Mouse (Mus musculus) neutrophil, adult 5-6 weeks (primary cell): Measurements from ENCODE around the gene Dars. TPM values are rescaled to one million over a fixed set of nuclear protein-coding genes. Genes with fewer than 3 reads are reported as not detected.

Experiments used
- ATAC-seq: fragments of 151-379, 151-347 bp; 2 replicates; pipeline ENCODE4 v1.8.0; 2017; ENCODE audit warnings: mild to moderate bottlenecking, moderate TSS enrichment; ENCODE audit not compliant: insufficient number of reproducible peaks, poor library complexity, low FRiP score, severe bottlenecking; ENCODE audit errors: extremely low read depth
- total RNA-seq: library from RNA; stranded (forward); fragments of 200-1000 nt; gene quantifications from 2 replicates; pipeline ENCODE4 v1.2.3, GENCODE M21; 2017

The Dars gene
- 55.2 and 69.4 TPM in 2 replicates for total RNA-seq

DNA sequence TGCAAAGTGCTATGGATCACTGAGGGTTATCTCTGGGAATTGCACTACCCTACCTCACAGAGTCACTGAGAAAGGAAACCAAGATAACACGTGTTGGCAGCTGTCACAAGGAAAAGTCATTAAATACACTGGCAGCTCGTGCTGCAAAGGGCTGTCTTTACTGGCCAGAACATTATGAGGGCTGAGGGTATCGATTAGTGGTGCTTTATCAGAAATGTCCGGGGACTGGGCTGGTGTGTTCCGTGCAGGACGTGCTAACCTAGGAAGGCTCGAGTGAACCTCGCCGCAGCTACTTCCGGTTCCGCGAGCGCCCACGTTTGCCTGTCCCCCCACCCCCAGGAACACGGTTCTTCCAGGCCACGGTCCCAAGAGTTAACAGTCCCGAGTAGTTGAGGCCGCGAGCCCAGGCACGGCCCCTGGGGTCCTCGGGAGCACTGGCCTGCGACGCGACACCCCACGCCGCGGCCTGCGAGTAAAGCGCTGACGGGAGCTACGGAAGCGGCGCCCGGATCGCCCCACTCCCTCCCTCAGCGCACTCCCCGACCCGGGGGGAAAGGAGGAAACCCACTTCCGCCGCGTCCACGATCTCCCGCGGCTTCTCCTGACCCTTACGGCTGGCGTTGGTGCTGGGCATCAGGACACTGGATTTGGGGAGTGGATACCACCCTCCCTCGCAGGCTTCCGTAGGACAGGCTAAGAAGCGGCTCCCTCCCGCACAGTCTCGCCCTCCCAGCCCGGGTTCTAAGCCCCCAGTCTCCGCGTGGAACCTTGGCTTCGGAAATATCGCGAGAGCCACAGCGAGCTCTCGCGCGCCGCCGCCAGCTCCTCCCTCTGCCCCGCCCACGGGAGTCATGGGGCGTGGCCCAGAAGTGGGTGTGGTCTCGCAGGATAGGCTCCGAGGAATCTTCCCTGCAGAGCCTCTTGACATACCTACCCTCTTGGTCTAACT lies at the start of gene Dars:
Gene Dars, minus strand, starts transcription at position 785 of the 949 bp plus-strand sequence.
- ATAC-seq = peak; percentile 86

DNA sequence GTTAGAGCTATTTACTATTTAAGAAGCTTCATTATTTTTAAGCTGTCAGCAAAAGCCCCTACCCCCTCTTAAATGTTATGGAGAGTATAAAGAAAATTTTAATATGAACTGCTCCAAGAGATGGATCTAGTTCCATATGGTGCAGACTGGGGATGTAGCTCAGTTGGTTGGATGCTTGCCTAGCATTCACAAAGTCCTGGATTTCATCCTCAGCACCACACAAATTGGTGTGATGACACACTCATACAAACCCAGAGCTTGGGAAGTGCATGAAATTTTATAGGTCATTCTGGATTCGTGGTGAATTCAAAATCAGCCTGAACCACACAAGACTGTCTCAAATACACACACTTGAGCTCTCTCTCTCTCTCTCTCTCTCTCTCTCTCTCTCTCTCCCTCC lies 49.7 kb upstream of the Dars start:
- no peak for ATAC-seq

DNA sequence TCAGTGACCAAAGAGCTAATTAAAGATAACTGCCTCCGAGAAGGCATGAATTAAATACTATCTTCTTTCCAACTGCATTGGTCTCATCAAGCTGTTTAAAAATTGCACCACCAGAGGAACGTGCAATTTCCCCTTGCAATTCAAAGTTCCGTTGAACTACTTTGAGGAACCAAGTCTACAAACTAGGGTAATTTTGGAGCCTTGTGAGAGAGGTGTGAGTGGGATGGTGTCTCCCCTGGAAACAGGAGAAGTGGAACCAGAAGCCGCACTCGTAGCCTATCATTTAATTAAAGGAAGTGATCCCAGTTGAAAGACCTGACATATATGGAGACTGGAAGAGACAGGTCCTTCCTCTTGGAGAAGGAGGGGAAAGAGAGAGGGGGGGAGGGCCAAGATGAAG lies 46.3 kb upstream of the Dars start:
- ATAC-seq = 0 out of 2 replicates have a peak, but pooled peaks have one; percentile 36

DNA sequence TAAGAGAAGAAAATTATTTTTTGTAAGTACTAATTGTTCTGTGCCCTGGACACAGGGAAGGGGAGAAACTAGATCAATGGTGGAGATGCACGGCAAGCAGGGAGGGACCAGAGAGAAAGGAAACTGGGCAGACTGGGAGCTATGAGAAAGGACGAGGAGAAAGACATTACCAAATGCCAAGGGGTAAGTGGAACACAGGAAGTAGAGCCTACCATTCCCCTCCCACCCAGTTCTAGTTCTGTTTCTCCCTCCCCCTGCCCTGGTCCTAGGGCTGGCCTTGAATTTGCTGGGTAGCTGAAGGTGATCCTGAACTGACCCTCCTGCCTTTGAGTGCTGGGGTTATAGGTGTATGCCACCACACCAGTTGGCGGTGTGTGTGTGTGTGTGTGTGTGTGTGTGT lies 45.2 kb upstream of the Dars start:
- no peak for ATAC-seq

DNA sequence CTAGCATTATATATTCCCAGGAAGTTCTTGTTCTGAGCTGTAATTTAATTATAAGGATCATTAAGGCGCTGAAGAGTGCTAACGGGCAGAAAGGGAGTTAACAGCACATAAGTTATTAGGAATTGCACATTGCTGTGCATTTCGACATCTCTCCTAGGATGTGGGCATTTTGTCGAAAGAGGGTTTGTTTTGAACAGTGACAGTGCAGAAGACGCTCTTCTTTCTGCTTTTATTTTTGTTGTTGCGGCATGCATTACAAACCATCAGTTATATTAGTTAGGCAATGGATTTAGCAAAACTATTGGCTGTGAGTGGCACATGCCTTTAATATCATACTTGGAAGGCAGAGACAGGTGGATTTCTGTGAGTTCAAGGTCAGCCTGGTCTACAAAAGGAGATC lies 43.6 kb upstream of the Dars start:
- ATAC-seq = no peak

DNA sequence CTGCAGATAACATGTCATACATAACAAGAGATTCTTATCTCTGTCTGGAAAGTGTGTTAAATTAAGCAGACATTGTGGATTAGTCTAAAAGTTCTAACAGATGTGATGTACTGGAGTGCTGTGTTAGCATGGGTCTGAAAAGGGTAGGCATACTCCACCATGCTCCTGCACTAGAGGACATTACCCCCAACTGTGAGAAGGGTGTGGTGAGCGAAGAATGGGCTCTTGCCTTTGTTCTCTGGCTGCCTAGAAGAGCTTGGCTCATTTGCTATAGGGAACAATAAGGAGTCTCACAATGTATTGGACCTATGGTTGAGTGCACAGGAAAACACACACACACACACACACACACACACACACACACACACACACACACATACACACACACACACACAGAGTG lies 42.3 kb upstream of the Dars start:
- no peak for ATAC-seq

DNA sequence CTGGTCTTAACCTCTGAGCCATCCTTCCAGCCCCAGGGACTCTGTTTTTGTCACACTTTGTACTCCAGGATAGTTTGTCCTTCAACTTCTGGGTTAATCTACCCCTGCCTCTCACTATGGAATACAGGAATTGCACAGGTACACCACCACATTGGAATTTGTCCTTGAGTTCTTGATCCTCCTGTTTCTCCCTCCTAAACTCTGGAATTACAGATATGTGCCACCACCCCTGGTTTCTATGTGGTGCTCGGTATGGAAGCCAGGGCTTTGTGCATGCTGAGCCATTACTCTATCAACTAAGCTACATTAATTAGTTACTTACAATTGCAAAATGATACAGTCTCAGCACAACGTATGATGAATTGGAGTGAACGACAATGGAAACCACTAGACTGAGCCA lies 41.8 kb upstream of the Dars start:
- no peak for ATAC-seq

DNA sequence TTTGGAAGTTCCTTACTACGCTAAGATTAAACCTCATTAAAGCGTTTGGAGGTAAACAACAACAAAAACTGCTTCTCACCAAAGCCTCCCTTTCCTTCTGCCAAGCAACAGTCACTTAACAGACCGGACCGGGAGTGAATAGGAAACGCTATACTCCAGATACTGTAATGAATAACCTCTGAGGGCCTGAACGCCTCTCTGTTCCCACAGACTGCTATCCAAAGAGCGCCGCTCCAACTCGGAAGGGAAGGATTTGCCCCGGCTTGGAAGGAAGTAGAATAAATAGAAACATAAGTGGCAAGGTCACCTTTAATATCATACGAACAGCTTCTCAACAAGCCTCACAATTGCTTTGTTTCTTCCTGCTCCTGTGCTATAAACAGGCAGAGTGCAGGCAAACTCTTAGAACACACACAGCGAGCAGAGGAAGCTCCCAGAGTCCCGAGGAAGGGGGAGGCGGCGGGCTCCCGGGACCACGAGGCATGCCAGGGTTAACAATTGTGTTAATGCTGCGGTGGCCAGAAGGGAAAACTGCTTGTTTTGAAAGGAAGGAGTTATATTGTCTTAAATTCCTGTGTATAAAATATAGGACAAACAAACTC lies 39.8 kb upstream of the Dars start:
- no peak for ATAC-seq

DNA sequence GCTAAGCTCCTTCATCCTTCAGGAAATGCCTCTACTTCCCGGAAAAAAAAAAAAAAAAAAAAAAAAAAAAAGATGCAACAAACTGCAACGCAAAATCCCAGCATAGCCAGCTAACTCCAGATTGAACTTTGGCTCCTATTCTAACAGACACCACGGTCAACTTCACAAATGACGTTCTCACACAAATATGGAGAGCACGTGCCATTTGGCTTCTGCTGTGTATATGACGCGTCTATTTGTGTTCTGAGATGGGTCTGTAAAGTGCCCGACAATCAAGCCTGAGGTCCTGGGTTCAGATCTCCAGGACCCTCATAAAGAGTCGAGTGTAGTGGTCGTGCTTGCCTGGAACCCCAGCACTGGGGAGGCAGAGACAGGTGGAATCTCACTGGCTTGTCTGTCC lies 39.1 kb upstream of the Dars start:
- no peak for ATAC-seq

DNA sequence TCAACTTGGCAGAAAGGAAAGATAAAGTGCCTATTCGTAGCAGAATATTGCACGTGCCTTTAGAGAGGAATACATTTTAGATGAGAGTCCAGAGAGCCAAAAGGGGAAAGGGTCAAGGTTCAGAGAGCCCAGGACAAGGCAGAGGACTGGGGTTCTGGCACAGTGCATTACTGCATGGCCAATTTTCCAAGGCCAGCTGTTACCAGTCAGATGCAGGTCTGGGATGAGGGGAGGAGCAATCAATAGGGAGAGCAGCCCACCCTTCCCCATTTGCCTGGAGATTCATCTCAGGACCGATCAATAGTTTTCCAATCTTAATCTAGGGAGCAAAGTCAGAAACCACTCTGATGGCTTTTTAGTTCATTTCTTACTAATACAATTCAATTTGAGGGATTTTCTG lies 35.0 kb upstream of the Dars start:
- no peak for ATAC-seq

DNA sequence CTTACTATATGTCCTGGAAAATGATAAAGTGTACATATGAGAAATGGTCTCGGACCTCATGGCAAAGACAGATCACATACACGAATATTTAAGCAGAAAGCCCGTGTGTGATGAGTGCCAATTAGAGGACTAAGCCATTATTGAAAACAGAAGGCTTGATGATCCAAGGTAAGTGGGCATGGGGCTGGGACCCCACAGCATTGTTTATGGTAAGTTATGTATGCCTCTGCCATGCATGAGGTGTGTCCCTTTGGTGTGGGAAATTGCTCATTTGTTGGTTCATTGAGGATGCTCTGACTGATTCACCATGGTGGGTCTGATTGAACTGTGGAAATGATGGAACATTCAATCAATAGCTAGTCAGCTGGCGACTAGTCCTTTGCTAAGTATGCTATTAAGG lies 34.0 kb upstream of the Dars start:
- ATAC-seq = no peak

DNA sequence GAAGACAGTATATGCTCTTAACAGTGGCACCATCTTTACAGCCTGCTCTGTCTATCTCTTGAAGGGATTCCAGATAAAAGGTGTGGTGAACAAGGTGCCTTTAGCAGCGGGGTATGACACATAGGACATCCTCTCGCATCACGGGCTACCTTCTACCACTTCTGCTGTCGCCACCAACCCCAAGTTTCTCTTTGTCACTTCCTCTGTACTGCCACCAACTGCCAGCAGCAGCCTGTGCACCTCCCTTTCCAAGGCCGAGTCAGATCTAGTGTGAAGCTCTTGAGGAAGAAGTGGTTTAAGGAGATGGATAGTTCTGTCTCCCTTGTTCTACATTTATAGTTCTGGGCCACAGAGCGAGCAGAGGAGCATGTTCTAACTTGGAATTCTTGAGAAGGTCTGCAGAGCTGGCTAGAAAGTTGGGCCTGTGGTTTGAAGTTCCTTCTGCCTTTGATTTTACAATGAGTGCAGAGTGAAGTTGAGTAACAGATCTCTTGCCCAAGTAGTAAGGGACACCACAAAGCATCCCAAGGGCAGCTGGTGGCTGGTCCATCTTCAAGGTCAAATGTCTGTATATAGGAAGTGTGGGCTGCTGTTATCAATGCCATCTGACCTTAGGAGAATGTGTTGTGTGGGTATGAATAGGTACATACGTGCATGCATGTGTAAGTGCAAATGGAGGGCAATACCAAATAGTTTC lies 30.2 kb upstream of the Dars start:
- peak; percentile 90 for ATAC-seq

DNA sequence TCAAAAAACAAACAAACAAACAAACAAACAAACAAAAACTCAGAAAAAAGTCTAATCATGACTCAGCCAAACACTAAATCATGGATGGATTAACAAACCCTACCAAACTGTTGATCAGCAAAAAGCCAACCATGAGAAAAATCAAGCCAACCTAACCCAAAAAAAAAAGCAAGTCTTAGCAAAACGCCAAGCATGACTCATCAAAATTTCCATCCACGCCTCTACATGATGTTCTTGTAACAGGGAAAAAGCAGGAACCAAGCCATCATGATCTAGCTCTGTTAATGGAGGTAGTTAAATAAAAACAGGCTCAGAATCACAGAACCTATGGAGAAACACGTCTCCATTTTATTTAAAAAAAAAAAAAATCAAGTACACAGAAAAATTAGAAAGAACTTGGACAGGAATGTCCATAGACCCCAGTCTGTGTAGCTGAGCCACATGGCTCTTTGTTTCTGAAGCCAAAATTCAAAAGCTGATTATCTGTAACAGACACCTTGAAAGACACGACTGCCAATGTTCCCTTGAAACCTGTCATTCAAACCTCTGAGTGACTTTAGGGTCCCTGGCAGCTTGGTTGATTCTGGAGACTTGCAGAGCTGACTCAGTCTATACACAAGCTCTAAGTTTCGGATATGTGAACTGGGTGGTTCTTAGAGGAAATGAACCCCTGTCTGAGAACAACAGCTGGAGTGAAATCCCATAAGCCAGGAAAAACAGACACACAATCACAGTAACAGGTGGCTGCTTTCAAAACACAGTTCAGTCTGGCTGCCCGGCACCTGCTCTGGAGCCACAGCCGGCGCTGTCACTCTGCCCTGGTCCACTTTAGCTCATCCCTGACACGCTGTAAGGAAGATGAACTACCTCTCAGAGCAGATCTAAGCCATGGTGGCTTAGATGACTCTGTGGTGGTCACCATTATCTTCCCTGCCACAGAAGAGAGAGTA lies 27.0 kb upstream of the Dars start:
- no peak for ATAC-seq

DNA sequence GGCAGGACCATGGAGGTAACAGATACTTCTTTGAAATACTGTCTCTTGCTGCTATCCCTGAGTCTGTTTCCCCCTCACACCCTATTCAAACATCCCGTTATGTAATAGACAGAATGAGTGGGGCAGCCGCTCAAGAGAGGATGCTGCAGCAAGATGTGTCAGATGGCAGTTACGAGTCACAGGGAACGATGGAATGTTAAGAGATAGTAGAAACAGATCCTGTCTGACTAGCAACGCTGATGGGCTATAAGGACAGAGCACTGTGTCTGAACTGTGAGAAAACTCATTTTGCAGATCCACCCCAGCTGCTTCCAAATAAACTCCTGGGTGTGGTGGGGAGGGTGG lies 23.9 kb upstream of the Dars start:
- ATAC-seq = no peak

DNA sequence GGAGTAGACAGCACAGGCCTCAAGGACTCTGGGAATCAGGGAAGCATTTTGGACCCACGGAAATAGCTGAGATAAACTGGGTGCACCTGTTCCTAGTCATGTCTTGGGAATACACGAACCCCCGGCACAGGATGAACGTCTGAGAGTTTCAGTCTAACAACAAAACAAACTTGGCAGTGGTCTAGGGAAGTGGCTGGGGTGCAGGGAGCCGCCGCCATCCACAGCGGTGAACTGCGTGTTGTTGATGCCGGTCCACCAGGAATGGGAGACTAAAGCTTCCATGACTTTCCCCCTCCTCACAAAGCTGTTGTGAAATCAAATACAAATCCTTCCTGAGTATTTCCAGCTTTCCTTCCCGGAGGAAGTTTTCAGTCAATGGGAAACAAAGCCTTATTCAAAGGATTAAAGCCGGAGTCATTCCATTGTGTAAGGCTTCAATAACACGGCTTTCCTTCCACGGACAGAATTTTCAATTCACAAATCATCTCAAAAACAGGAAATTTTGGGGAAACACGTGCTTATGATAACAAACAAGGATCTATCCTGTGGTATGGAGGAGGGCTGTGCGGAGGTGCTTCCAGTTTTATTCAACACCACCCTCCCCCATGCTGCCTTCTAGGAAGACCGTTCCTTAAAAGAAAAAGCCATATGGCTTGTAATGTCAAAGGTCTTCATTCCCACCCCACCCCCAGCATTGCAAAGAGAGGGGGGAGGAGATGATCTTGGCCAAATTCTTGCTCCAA lies 23.4 kb upstream of the Dars start:
- no peak for ATAC-seq

DNA sequence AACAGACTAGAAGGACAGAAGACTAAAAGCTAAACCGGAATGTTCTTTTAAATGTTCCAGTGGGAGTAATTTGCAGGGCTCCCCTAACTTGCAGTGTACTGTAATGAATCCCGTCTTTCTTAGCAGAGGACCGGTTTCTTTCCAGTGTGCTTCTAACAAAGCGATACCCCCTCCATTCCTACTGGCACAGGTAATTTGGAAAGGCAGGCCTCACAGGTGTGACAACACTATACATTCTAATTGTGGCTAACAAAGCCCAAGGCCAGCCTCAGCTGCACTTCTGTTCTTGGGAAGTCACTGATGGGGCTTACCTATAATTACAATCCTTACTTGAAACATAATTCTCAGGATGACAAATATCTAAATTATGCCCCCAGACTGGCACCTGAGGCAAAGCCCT lies 22.4 kb upstream of the Dars start:
- no peak for ATAC-seq

DNA sequence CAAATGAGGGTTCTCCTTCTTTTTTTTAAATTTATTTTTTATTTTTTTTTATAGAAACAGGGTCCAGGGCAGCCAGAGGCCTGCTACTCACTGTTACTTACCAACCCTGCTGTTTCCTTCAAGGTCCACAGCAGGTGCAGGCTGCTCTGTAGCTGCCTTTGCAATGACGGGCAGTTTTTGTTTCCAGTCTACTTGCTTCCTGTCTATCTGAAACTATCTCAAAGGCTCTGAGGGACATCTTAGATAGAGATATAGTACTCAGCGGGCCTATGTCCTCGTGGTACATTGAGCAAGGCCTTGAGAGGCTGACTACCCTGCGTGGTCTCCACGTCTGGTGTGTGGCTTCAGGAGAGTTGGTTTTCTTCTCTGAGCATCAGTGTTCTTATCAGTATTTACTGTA lies 21.4 kb upstream of the Dars start:
- ATAC-seq = no peak

DNA sequence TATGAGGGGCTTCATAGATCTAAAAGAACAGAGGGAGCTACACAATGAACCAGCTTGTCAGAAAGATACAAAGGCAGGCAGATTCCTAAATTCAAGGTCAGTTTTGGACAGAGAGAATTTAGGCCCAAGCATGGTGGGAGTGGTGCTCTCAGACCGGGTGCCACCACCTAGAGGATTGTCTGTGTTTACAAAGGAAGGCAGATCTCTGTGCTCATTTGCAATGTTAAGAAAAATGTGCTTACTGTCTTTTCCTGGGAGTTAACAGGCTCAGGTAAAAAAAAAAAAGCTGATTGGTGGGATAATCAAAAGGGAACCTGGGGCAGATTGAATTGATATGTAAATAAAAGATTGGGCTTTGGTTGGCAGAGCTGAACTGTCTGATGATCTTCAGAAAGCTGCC lies 20.1 kb upstream of the Dars start:
- ATAC-seq = no peak
